ENCODE assay signal across 34 mouse cellular contexts in the genomic region with DNA sequence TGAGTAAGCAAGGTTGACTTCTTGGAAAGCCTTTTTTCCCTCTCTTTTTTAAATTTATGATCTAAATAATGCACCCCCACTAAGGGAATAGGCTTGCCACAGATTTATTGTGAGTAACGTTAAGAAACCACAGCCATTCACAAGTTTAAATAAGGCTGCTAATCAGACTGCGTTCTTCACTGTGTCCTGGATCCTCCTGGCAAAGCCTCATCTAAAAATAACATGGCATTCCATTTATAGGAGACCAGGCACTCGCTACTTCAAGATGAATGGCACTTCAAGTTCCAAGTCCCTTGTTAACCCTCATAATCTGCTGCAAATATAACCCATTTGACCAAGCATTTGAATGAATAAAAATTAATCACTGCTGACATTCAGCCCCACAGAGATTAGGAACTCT.
DNase-seq lines count a peak whose midpoint lies in the region; ATAC-seq and TF ChIP-seq lines count a peak whose summit lies in the region.
"Had no signal": no experiment of that assay in that cellular context is flagged by ENCODE, and none has a peak within 500 bp of the region (broad histone marks: within the 10 kb centered on the region; RNA-seq: fewer than 3 reads in every experiment).

No protein-coding gene starts in this region.

- no peaks in the 10 kb centered on the region for H3K27me3 ChIP-seq in heart, embryonic 14.5 days (ENCODE audit: control insufficient read depth, insufficient read depth, low read length)
- no peaks in the 10 kb centered on the region for H3K27me3 ChIP-seq in hindbrain, embryonic 16.5 days (replicated peaks; ENCODE audit: control insufficient read depth, insufficient read depth, low read length)
- H3K27me3 ChIP-seq: embryonic facial prominence, embryonic 13.5 days; hindbrain, embryonic 12.5 days; kidney, embryonic 15.5 days; limb, embryonic 15.5 days; liver, embryonic 13.5 days; megakaryocyte, embryonic 14.5 days; midbrain, embryonic 12.5 days; neural tube, embryonic 12.5 days had no signal

- H3K9ac ChIP-seq in heart, embryonic 14.5 days (ENCODE audit: low read length): no peak overlapping the region
- H3K9ac ChIP-seq in hindbrain, embryonic 16.5 days (ENCODE audit: low read depth, low read length): no peak overlapping the region
- H3K9ac ChIP-seq: embryonic facial prominence, embryonic 13.5 days; hindbrain, embryonic 12.5 days; kidney, embryonic 15.5 days; limb, embryonic 15.5 days; liver, embryonic 13.5 days; midbrain, embryonic 12.5 days; neural tube, embryonic 12.5 days had no signal

- no peaks in the 10 kb centered on the region for H3K9me3 ChIP-seq in heart, embryonic 14.5 days (ENCODE audit: control insufficient read depth, low read length)
- no peaks in the 10 kb centered on the region for H3K9me3 ChIP-seq in hindbrain, embryonic 16.5 days (ENCODE audit: control insufficient read depth, low read length)
- H3K9me3 ChIP-seq: embryonic facial prominence, embryonic 13.5 days; forebrain, embryonic 10.5 days; hindbrain, embryonic 12.5 days; kidney, embryonic 15.5 days; limb, embryonic 10.5 days; limb, embryonic 15.5 days; liver, embryonic 13.5 days; megakaryocyte, embryonic 14.5 days; midbrain, embryonic 12.5 days; neural tube, embryonic 12.5 days had no signal

- intact Hi-C loops in heart, postnatal 36 days (cut with DNase I): no loop called here

- H3K27ac ChIP-seq in heart, embryonic 14.5 days (replicated peaks in 1 of 2; ENCODE audit: control insufficient read depth in 1 of 2, insufficient read depth in 1 of 2, low read depth in 2 of 2, low read length in 2 of 2): peak overlapping the region; percentile 5 to 64; a peak in 3 of 4 replicates
- no peak overlapping the region for H3K27ac ChIP-seq in hindbrain, embryonic 16.5 days (ENCODE audit: low read depth, low read length)
- H3K27ac ChIP-seq: embryonic facial prominence, embryonic 13.5 days; forebrain, embryonic 10.5 days; hindbrain, embryonic 12.5 days; kidney, embryonic 15.5 days; limb, embryonic 10.5 days; limb, embryonic 15.5 days; liver, embryonic 13.5 days; midbrain, embryonic 12.5 days; neural tube, embryonic 12.5 days; stomach, postnatal 0 days had no signal

- no peak for ATAC-seq in heart, embryonic 14.5 days (ENCODE audit: insufficient number of reproducible peaks, insufficient read depth, low FRiP score, low read depth)
- ATAC-seq in hindbrain, embryonic 16.5 days: no peak
- ATAC-seq: activated CD4-positive, CD25-positive, alpha-beta regulatory T cell, adult 4 months; forebrain, embryonic 16.5 days; intestine, embryonic 16.5 days; lung, postnatal 0 days had no signal

- no peak for TF ChIP-seq POLR2A in brain, embryonic 14.5 days (IDR thresholded peaks at IDR 0.05; ENCODE audit: borderline replicate concordance, extremely low read depth, insufficient read depth, insufficient read length, poor library complexity, severe bottlenecking)

- 19% methylated on average over 3 of the region's 3 CpGs for WGBS in heart, embryonic 14.5 days
- 49% methylated on average over 3 of the region's 3 CpGs for WGBS in hindbrain, embryonic 16.5 days

- TF ChIP-seq CTCF in brain, embryonic 14.5 days (IDR thresholded peaks at IDR 0.05; ENCODE audit: borderline replicate concordance, extremely low read depth, insufficient read depth, insufficient read length): no peak

- H3K4me1 ChIP-seq in heart, embryonic 14.5 days (ENCODE audit: control insufficient read depth in 2 of 2, insufficient read depth in 2 of 2, low read length in 2 of 2): peaks cover 2 to 15% of the 10 kb centered on the region in 2 experiments; a peak in 3 of 4 replicates
- H3K4me1 ChIP-seq in hindbrain, embryonic 16.5 days (ENCODE audit: control insufficient read depth, insufficient read depth, low read depth, low read length): no peaks in the 10 kb centered on the region
- H3K4me1 ChIP-seq: embryonic facial prominence, embryonic 13.5 days; hindbrain, embryonic 12.5 days; kidney, embryonic 15.5 days; limb, embryonic 10.5 days; limb, embryonic 15.5 days; liver, embryonic 13.5 days; midbrain, embryonic 12.5 days; neural tube, embryonic 12.5 days had no signal

- H3K36me3 ChIP-seq in heart, embryonic 14.5 days (ENCODE audit: control insufficient read depth, insufficient read depth, low read length): no peaks in the 10 kb centered on the region
- H3K36me3 ChIP-seq in hindbrain, embryonic 16.5 days (ENCODE audit: control insufficient read depth, insufficient read depth, low read length): no peaks in the 10 kb centered on the region
- H3K36me3 ChIP-seq: embryonic facial prominence, embryonic 13.5 days; forebrain, embryonic 10.5 days; hindbrain, embryonic 12.5 days; kidney, embryonic 15.5 days; limb, embryonic 10.5 days; limb, embryonic 15.5 days; liver, embryonic 13.5 days; midbrain, embryonic 12.5 days; neural tube, embryonic 12.5 days had no signal

- peak; percentile 9 to 35 for DNase-seq in heart, adult 9 months (ENCODE audit: low spot score in 2 of 2)
- DNase-seq in heart, postnatal 36 days: no peak
- DNase-seq in brain, embryonic 14.5 days (ENCODE audit: low read depth): peak; percentile 7
- peak; percentile 4 for DNase-seq in skeletal muscle tissue, adult 2 months (ENCODE audit: low read depth, low spot score)
- no peak for DNase-seq in left cerebral cortex, adult 11 months (ENCODE audit: low spot score)
- DNase-seq: adrenal gland, adult 2 months; adrenal gland, postnatal 36 days; B cell, adult 2 months; cerebellum, adult 11 months; cerebellum, adult 9-10 months; gastrocnemius, postnatal 14 days; kidney, postnatal 25 days; liver, embryonic 13.5 days; lung, adult 18-20 months; lung, postnatal 4 days; right cerebral cortex, adult 18-20 months; thymus, postnatal 4 days had no signal

- H3K4me3 ChIP-seq in heart, embryonic 14.5 days (ENCODE audit: control insufficient read depth in 1 of 2, insufficient read depth in 1 of 2, low read depth in 1 of 2, low read length in 2 of 2): no peak overlapping the region
- H3K4me3 ChIP-seq in hindbrain, embryonic 16.5 days (ENCODE audit: low read length): no peak overlapping the region
- H3K4me3 ChIP-seq: embryonic facial prominence, embryonic 13.5 days; forebrain, embryonic 10.5 days; hindbrain, embryonic 12.5 days; kidney, embryonic 15.5 days; limb, embryonic 10.5 days; limb, embryonic 15.5 days; liver, embryonic 13.5 days; megakaryocyte, embryonic 14.5 days; midbrain, embryonic 12.5 days; myocyte; neural tube, embryonic 12.5 days had no signal

- H3K4me2 ChIP-seq in heart, embryonic 14.5 days (ENCODE audit: low read length): peak overlapping the region; percentile 29; the same call in 1 of the 2 replicates
- no peak overlapping the region for H3K4me2 ChIP-seq in hindbrain, embryonic 16.5 days (ENCODE audit: low read length)
- H3K4me2 ChIP-seq: embryonic facial prominence, embryonic 13.5 days; hindbrain, embryonic 12.5 days; kidney, embryonic 15.5 days; limb, embryonic 15.5 days; liver, embryonic 13.5 days; midbrain, embryonic 12.5 days; neural tube, embryonic 12.5 days had no signal

Comparison
In these comparisons a context has a peak if more than half of its experiments do, and no peak if none do; other contexts are left out.
1. DNase-seq: peak in heart, adult 9 months (2 of 2), brain, embryonic 14.5 days (single experiment) and skeletal muscle tissue, adult 2 months (single experiment); none in heart, postnatal 36 days (0 of 2) and left cerebral cortex, adult 11 months (single experiment).